Mouse (Mus musculus) CH12F3 (cell line): ENCODE results near the gene Hipk1.

Experiments
- in situ Hi-C: fragments of 300-500 bp; cut with MboI; formaldehyde crosslinking; loops from 2 replicates; pipeline ENCODE4 v1.14.3; 2020; ENCODE audit warnings: low sequenced_read_pairs

The Hipk1 gene

GRCm38 (mm10) chr3:103718728-103719127, 72.6 kb downstream of the Hipk1 start:
- in situ Hi-C loops = no loop called here

GRCm38 (mm10) chr3:103716774-103717760, 74.3 kb downstream of the Hipk1 start:
- in situ Hi-C loops = no loop called here

GRCm38 (mm10) chr3:103715762-103716693, 75.3 kb downstream of the Hipk1 start:
- in situ Hi-C loops = no loop called here

GRCm38 (mm10) chr3:103714942-103715341, 76.4 kb downstream of the Hipk1 start:
- in situ Hi-C loops = no loop called here

GRCm38 (mm10) chr3:103714236-103714875, 77.0 kb downstream of the Hipk1 start:
- in situ Hi-C loops = no loop called here

GRCm38 (mm10) chr3:103712196-103712595, 79.2 kb downstream of the Hipk1 start:
- in situ Hi-C loops = no loop called here

GRCm38 (mm10) chr3:103709470-103710040, 81.8 kb downstream of the Hipk1 start:
- in situ Hi-C loops = no loop called here

- in situ Hi-C loops = no loop called here
Observed at GRCm38 (mm10) chr3:103705426-103705825, 85.9 kb downstream of the Hipk1 start.

- in situ Hi-C loops = no loop called here
Observed at GRCm38 (mm10) chr3:103704661-103705060, 86.7 kb downstream of the Hipk1 start.

- in situ Hi-C loops = loop anchor here (25.0 kb wide), 1 partner anchor 416 kb away; no protein-coding TSS in a partner anchor
Observed at GRCm38 (mm10) chr3:103696388-103696925, 94.9 kb downstream of the Hipk1 start.

GRCm38 (mm10) chr3:103695556-103695955, 95.8 kb downstream of the Hipk1 start:
- in situ Hi-C loops = loop anchor here (25.0 kb wide), 1 partner anchor 417 kb away; no protein-coding TSS in a partner anchor

GRCm38 (mm10) chr3:103690506-103690905, 100.9 kb downstream of the Hipk1 start:
- in situ Hi-C loops = loop anchor here (25.0 kb wide), 1 partner anchor 422 kb away; no protein-coding TSS in a partner anchor
